Mouse (Mus musculus): ENCODE data around the gene Carnmt1. TPM values are rescaled to one million over a fixed set of nuclear protein-coding genes. Genes with fewer than 3 reads are reported as not detected.

Gene Carnmt1
- polyA plus RNA-seq, 1 experiment from 2014 or later = 14.1 TPM

GRCm38 (mm10) chr19:18731077-18731476 is 60.5 kb downstream of the Carnmt1 start:
- Histone ChIP-seq H3K9ac (replicated peaks) (no peak overlapping the region), H3K36me3 (no peaks in the 10 kb centered on the region), H3K4me1 (no peaks in the 10 kb centered on the region), H3K27me3 (no peaks in the 10 kb centered on the region), H3K4me3 (no peak overlapping the region), H3K27ac (replicated peaks) (no peak overlapping the region), H3K9me3 (no peaks in the 10 kb centered on the region), H3K4me2 (replicated peaks) (no peak overlapping the region)
- no peak for ATAC-seq (replicated peaks)
- 63% methylated on average over 7 of the region's 7 CpGs for WGBS

- H3K4me3 ChIP-seq = no peak overlapping the region
- H3K36me3 ChIP-seq = no peaks in the 10 kb centered on the region
- 95% methylated on average over 4 of the region's 4 CpGs for WGBS
- no peaks in the 10 kb centered on the region for H3K27me3 ChIP-seq
- H3K4me1 ChIP-seq = no peaks in the 10 kb centered on the region
- no peak overlapping the region for H3K4me2 ChIP-seq (replicated peaks)
- H3K27ac ChIP-seq (replicated peaks) = no peak overlapping the region
- no peak for ATAC-seq (replicated peaks)
- H3K9me3 ChIP-seq = no peaks in the 10 kb centered on the region
- no peak overlapping the region for H3K9ac ChIP-seq (replicated peaks)
Measured at GRCm38 (mm10) chr19:18735901-18736300, 65.3 kb downstream of the Carnmt1 start.

- no peak for ATAC-seq (replicated peaks)
- no peaks in the 10 kb centered on the region for H3K4me1 ChIP-seq
- H3K9me3 ChIP-seq = no peaks in the 10 kb centered on the region
- H3K36me3 ChIP-seq = no peaks in the 10 kb centered on the region
- no peaks in the 10 kb centered on the region for H3K27me3 ChIP-seq
- no peak overlapping the region for H3K27ac ChIP-seq (replicated peaks)
- no peak overlapping the region for H3K4me3 ChIP-seq
- no peak overlapping the region for H3K9ac ChIP-seq (replicated peaks)
- H3K4me2 ChIP-seq (replicated peaks) = no peak overlapping the region
- 88% methylated on average over 7 of the region's 7 CpGs for WGBS
Measured at GRCm38 (mm10) chr19:18739146-18739545, 68.6 kb downstream of the Carnmt1 start.

GRCm38 (mm10) chr19:18743946-18744345 is 73.4 kb downstream of the Carnmt1 start:
- Histone ChIP-seq H3K27me3 (no peaks in the 10 kb centered on the region), H3K9ac (replicated peaks) (no peak overlapping the region), H3K36me3 (no peaks in the 10 kb centered on the region), H3K4me3 (no peak overlapping the region), H3K9me3 (no peaks in the 10 kb centered on the region), H3K27ac (replicated peaks) (no peak overlapping the region), H3K4me1 (no peaks in the 10 kb centered on the region), H3K4me2 (replicated peaks) (no peak overlapping the region)
- no peak for ATAC-seq (replicated peaks)
- 87% methylated on average over 5 of the region's 5 CpGs for WGBS

GRCm38 (mm10) chr19:18746576-18747340 is 76.2 kb downstream of the Carnmt1 start:
- no peaks in the 10 kb centered on the region for H3K36me3 ChIP-seq
- H3K4me3 ChIP-seq = no peak overlapping the region
- no peak overlapping the region for H3K4me2 ChIP-seq (replicated peaks)
- H3K27ac ChIP-seq (replicated peaks) = no peak overlapping the region
- no peak for ATAC-seq (replicated peaks)
- WGBS = 90% methylated on average over 5 of the region's 5 CpGs
- no peaks in the 10 kb centered on the region for H3K27me3 ChIP-seq
- H3K9me3 ChIP-seq = no peaks in the 10 kb centered on the region
- H3K4me1 ChIP-seq = peaks cover 8% of the 10 kb centered on the region
- H3K9ac ChIP-seq (replicated peaks) = no peak overlapping the region

- no peaks in the 10 kb centered on the region for H3K27me3 ChIP-seq
- H3K4me3 ChIP-seq = no peak overlapping the region
- no peak overlapping the region for H3K27ac ChIP-seq (replicated peaks)
- no peak overlapping the region for H3K9ac ChIP-seq (replicated peaks)
- no peak for ATAC-seq (replicated peaks)
- 94% methylated on average over 4 of the region's 4 CpGs for WGBS
- peaks cover 8% of the 10 kb centered on the region for H3K4me1 ChIP-seq
- no peak overlapping the region for H3K4me2 ChIP-seq (replicated peaks)
- H3K36me3 ChIP-seq = no peaks in the 10 kb centered on the region
- H3K9me3 ChIP-seq = no peaks in the 10 kb centered on the region
Measured at GRCm38 (mm10) chr19:18747379-18747778, 76.8 kb downstream of the Carnmt1 start.

- H3K9ac ChIP-seq (replicated peaks) = peak within 1 kb of the TSS; percentile 28; the same call in 1 of the 2 replicates
- H3K4me3 ChIP-seq = peak within 1 kb of the TSS; percentile 38
- H3K27ac ChIP-seq (replicated peaks) = no peak within 1 kb of the TSS
- no peak for ATAC-seq (replicated peaks)
- H3K36me3 ChIP-seq = no peaks in the 10 kb centered on the region
- peaks cover 8% of the 10 kb centered on the region for H3K4me1 ChIP-seq
- H3K27me3 ChIP-seq = no peaks in the 10 kb centered on the region
- H3K4me2 ChIP-seq (replicated peaks) = peak within 1 kb of the TSS; percentile 70
- 7% methylated on average over 41 of the region's 41 CpGs for WGBS
- H3K9me3 ChIP-seq = no peaks in the 10 kb centered on the region
Measured at GRCm38 (mm10) chr19:18749598-18750339, 79.2 kb downstream of the Carnmt1 start, which contains the start of gene Trpm6. Gene Trpm6 (plus strand): TSS chr19:18749983.

Other genes with a start within 250 kb of the Carnmt1 start
- 28.5 and 28.8 TPM in 2 replicates for gene Ostf1, start 38.9 kb upstream of the Carnmt1 start, polyA plus RNA-seq (2015; fragmentation: Nextera tagmentation; extraction: Ambion mirVana)
- 5.3 and 6.0 TPM in 2 replicates for gene Nmrk1, start 38.8 kb upstream of the Carnmt1 start, polyA plus RNA-seq (2015; fragmentation: Nextera tagmentation; extraction: Ambion mirVana)
- 76.2 and 82.2 TPM in 2 replicates for gene D030056L22Rik, start 42.4 kb downstream of the Carnmt1 start, polyA plus RNA-seq (2015; fragmentation: Nextera tagmentation; extraction: Ambion mirVana)
- 0.13 and 0.22 TPM in 2 replicates for gene Trpm6, start 79.2 kb downstream of the Carnmt1 start, polyA plus RNA-seq (2015; fragmentation: Nextera tagmentation; extraction: Ambion mirVana)